Mouse (Mus musculus) retina, postnatal 1 day (tissue): Measurements from ENCODE around the gene Rhbdd2.
A peak's percentile ranks its signal among the peaks of the same experiment; 100 is the strongest.
"Not testable (repeated sequence)": the region's sequence is repeated elsewhere in the genome, so short reads cannot be mapped to it uniquely, and the experiment has no call there.

ENCODE experiments used
- DNase-seq: peaks from one replicate; pipeline ENCODE4 v3.0.0-alpha.2; 2012

Rhbdd2 gene

DNA sequence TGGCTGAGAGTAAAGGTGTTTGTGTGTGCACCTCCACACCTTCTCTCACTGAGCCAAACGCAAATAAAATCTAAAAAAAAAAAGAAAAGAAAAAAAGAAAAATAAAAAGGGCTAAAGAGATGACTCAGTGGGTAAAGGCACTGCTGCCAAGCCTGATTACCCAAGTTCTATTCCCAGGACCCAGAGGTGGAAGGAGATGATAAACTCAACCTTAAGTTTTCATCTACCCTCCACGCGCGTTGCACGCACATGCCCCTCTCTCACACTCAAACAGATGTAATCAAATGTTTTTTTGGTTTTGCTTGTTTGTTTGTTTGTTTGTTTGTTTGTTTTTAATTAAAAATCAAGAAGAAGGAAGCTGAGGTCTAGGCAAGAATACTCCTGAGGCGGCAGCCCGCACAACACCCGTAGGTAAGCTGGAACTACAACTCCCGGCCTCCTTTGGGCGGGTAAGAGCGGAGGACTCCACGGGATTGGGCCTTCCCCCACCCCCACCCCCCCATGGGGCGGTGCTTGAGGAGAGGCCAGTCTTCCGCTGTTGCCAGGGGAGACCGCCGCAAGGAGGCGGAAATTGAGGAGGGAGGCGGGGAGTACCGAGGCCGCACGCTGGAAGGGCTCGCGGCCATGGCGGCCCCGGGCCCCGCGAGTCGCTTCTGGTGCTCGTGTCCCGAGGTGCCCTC lies at the start of gene Rhbdd2:
Gene Rhbdd2 (plus strand): TSS at position 502 of the 680 bp plus-strand sequence.
- peak; percentile 99 for DNase-seq

DNA sequence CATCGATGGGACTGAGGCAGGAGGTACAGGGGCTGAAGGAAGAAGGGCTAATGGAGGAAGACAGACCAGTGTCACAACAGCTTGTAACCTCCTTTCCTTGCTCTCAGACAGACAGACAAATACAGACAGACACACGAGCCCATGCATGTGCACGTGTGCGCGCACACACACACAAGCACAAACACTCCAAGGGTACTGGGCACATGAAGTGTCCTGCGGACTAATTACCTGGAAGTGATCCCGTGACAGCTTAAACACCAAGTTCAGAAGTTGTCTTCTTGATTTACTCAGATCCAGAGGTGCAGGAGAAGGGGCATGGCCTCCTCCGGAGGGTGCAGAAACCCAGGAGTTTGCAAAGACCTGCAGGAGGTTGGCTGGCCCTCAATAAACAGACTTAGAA lies 46.7 kb upstream of the Rhbdd2 start:
- no peak for DNase-seq

DNA sequence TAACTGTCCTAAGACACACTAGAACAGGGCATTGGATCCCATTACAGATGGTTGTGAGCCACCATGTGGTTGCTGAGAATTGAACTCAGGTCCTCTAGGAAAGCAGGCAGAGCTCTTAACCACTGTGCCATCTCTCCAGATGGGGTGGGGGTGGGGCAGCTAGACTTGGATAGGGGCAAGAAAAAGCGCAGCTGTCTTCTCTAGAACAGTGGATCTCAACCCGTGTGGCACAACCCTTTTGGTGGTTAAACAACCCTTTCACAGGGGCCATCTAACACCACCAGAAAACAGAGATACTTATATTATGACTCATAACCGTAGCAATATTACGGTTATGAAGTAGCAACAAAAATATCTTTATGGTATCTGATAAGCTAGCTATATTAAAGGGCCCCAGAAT lies 44.7 kb upstream of the Rhbdd2 start:
- DNase-seq, result no peak

DNA sequence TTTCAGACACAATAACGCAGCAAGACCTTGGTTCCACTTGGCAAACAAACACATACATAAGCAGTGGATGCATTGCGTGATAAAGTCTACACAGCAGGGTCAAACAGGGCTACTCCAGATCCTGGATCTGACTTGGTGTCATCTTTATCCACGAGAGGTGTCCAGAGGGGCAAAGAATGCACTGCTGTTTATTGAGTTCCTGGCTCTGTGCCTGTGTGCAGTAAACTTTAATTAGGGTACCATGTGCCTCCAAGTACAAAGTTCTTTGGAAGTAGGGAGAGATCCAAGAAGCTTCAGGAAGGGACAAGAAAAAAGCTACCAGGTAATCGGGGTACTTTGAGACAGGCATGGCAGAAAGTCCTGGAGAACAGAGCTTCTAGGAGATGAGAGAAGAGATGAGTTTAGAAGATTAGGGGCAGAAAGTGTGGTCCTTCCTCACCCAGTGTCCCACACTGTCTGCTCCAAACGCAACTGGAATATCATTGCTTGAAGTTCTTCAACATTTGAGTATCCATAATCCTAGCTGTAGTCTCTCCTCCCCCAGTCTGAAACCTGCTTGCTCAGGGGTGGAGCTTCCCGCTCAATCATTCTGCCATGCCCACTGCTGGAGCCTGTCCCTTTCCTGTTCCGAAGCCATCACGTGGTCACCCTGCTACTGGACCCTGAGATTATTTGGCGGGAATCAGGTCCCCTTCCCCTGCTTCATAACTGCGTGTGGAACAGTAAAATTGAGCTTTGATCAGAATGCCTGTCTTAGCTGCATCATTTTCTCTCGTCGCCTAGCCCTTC lies 42.2 kb upstream of the Rhbdd2 start:
- no peak for DNase-seq

DNA sequence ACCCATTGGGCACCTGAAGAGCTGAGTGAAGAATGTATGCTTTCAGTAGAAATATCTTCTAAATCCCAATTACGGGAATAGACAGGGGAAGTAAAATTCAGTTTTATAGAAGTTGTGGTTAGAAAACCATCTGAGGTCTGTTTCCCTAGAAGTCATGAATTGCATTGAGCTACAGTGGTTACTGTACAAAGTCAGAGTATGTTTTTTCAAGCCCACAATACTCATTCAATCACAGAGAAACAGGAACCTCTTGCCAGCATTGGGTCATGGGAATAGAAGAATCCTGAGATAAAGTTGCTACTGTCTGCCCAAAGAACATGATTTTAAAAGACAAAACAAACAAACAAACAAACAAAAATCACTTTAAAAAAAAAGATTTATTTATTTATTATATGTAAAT lies 27.8 kb upstream of the Rhbdd2 start:
- not testable (repeated sequence) for DNase-seq

GRCm38 (mm10) chr5:135606717-135607116 lies 25.7 kb upstream of the Rhbdd2 start:
- DNase-seq, result not testable (repeated sequence)

- DNase-seq, result no peak
These were observed 24.8 kb upstream of the Rhbdd2 start for GRCm38 (mm10) chr5:135607581-135607980.

- no peak for DNase-seq
These were observed 22.6 kb upstream of the Rhbdd2 start for GRCm38 (mm10) chr5:135609794-135610193.

DNA sequence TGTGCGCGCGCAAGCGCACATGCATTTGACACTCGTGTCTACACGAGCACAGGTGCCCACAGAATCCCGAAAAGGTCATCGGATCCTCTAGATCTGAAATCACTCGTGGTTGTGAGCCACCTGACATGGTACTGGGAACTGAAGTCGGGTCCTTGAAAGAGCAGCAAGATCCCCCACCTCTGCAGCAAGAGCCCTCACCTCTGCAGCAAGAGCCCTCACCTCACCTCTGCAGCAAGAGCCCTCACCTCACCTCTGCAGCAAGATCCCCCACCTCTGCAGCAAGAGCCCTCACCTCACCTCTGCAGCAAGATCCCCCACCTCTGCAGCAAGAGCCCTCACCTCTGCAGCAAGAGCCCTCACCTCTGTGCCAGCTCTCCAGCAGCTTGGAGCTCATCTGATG lies 12.7 kb upstream of the Rhbdd2 start:
- DNase-seq, result not testable (repeated sequence)

- no peak for DNase-seq
These were observed 11.9 kb upstream of the Rhbdd2 start for GRCm38 (mm10) chr5:135620526-135620925.

DNA sequence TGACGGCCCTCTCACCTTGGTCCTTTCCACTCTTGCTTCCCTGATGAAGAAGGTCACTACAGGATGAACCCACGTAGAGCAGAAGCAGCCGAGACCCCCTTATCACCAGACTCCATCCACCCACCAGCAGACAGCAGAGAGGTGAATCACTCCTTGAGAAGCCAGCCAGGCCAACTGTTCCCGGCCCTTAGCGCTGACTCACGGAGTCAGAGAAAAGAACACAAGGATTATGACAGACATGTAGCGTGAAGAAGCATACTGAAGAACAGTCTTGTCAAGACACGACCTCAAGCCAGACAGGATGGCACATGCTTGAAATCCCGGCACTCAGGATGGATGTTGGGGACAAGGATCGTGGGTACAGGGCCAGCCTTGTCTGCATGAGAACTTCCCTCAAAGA lies 10.7 kb upstream of the Rhbdd2 start:
- DNase-seq, result no peak

DNA sequence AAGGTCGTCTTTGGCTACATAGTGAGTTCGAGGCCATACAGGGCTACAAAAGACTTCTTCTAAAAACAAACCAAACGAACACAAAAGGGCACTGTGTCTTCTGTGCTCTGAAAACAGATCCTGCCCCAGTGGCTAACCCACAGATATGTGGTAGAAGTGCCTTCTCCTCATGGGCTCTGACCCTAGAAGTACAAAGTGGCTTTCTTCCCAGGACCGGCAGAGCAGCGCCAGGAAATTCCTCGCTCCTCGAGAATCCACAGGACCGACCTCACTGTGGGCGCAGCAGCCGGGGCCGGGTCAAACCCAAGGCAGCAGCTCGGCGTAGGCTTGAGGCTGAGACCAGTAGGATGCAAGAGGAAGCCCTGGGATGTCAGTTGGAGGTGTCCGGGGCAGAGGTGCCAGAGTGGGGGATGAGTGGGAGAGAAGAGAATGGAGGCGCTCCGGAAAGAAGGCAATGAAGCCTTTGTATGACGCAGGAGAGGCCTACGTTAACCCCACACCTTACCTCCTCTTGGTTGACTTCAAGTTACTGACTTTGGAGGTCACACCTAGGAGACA lies 9.3 kb upstream of the Rhbdd2 start:
- no peak for DNase-seq

- peak; percentile 19 for DNase-seq
These were observed 3.5 kb upstream of the Rhbdd2 start for GRCm38 (mm10) chr5:135628916-135629315.

GRCm38 (mm10) chr5:135629401-135629800 lies 3.0 kb upstream of the Rhbdd2 start:
- DNase-seq, result no peak

DNA sequence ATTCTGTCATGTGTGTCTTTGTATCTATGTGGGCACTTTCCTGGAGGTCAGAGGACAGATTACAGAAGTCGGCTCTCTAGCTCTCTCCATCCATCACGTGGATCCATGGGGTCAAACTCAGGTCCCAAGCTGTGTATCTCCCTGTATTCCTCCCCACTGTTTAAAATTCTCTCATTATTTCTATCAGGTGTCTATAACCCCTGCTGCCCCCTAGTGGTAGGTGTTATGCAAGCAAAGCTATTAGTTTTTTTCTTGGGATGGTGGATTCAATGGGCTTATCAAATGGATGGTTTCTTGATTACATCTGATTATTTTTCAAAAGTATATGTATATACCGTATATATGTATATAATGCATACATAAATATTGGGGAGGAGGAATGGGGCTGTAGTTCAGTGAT lies 1.8 kb upstream of the Rhbdd2 start:
- peak; percentile 72 for DNase-seq

- DNase-seq, result no peak
These were observed 353 bp downstream of the Rhbdd2 start for GRCm38 (mm10) chr5:135632797-135633144.

- DNase-seq, result no peak
These were observed 7.5 kb downstream of the Rhbdd2 start for GRCm38 (mm10) chr5:135639760-135640458.

DNA sequence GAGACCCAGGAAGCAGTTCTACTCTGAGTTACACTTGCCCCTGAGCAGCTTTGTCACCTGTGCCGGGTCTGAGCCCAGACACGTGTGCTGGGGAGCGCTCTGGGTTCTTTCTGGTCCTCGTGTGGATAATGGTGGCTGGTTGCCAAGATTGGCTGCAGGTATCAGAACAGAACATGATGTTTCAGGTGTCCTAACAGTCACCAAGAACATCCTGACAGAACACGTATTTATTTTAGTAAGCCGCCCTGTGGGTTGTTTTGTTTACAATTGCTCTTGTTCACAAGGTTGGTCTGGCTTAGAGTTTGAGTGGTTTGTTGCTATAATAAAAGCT lies 8.0 kb downstream of the Rhbdd2 start:
- DNase-seq, result no peak

DNA sequence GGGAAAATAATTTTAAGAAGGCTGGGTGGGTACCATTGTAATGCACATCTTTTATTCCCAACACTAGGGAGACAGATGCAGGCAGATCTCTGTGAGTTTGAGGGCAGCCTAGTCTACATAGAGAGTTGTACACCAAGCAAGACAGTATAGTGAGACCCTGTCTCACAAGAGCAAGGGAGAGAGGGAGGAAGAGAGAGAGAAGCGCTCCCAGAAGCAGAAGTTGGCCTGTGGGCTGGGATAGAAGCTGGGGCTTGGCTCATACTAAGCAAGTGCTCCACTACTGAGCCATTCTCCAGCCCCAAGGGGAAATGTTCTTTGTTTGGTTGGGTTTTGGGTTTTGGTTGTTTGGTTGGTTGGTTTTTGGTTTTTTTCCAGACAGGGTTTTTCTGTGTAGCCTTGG lies 8.6 kb downstream of the Rhbdd2 start:
- no peak for DNase-seq

GRCm38 (mm10) chr5:135642686-135643551 lies 10.5 kb downstream of the Rhbdd2 start:
- no peak for DNase-seq

DNA sequence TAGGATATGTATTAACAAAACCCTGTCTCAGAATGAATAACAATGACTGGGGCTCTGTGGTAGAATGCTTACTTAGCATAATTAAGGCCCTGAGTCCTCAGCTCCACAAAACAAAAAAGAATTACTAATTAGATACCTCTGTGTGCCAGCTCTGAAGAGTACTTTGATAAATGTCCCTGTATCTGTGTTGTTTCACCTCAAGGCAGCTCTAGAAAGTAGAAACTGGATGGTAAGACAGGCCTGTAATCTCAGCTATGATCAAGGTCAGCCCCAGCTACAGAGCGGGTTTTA lies 11.1 kb downstream of the Rhbdd2 start:
- no peak for DNase-seq

DNA sequence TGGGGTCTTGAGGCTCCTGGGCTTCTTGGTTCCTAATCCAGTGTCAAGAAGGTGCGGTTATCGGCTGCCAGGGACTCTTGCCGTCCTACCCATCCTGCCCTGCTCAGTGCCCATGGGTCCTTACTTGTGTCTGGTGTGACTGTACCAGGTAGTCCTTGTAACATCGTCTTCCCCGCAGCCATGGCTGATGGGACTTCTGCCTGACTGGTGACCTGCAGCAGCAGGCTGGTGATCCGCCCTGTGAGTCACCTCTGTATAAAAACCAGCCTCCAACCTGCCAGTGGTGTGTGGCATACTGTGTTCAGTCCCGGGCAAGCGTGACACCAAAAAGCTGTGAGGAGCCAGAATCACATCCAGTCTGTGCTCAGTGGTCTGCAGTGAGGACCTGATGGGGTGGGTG lies 11.5 kb downstream of the Rhbdd2 start:
- no peak for DNase-seq

DNA sequence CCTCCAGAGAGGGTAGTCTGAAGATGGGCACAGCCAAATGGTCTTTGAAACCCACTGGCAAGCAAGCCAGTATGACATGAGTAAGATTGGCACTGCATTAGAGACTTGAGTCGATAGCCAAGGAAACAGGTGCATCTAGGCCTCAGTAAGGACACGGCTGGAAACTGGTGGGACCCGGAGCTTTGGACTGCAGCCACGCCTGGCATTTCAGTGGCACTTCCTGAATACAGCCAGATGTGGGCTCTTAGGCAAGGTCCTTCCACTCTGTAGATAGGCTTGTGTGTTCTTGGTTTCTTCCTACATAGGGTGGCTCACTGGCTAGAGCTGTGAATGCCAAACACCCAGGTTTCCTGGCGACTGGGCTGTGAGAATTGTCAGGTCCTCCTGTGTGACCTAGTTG lies 12.9 kb downstream of the Rhbdd2 start:
- no peak for DNase-seq
